Mouse (Mus musculus): ENCODE measurements around the gene Cir1. TPM values are rescaled to one million over a fixed set of nuclear protein-coding genes. Genes with fewer than 3 reads are reported as not detected.

Cir1 gene
- polyA plus RNA-seq, 1 experiment = 3.6 TPM

DNA sequence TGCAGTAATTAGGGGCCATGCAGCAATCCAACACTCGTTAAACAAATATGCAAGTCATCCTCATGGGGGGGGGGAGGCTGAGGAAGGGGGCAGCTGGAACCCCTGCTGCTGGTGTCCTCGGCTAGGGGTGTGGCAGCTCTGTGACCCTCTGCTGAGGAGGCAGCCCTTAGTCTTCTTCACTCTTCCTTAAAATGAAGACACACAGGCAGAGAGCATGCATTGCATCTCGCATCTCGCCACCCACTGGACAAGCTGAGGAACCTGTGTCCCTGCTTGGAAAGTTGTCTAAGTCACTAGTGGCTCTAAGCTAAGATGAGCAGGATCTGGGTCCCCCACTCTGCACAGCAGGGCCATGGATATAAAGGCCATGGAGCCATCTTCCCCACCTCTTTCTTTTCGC, 46.5 kb downstream of the Cir1 start:
- TF ChIP-seq CTCF (IDR thresholded peaks at IDR 0.05; ENCODE audit: borderline replicate concordance, control insufficient read depth, extremely low read depth, insufficient read depth, low read length, poor library complexity) (no peak), POLR2A (IDR thresholded peaks at IDR 0.05; ENCODE audit: control insufficient read depth, extremely low read depth, insufficient read depth, low read length, poor library complexity) (no peak)
- no peak for DNase-seq
- Histone ChIP-seq H3K4me1 (replicated peaks; ENCODE audit: control insufficient read depth, insufficient read depth, low read length) (peaks cover 10% of the 10 kb centered on the region), H3K36me3 (ENCODE audit: control insufficient read depth, insufficient read depth, low read length) (no peaks in the 10 kb centered on the region), H3K27me3 (ENCODE audit: control insufficient read depth, insufficient read depth, low read length) (peaks cover 33% of the 10 kb centered on the region), H3K4me3 (ENCODE audit: control insufficient read depth, insufficient read depth, low read length) (no peak overlapping the region), H3K27ac (ENCODE audit: control insufficient read depth, insufficient read depth, low read length) (no peak overlapping the region)
- 5% methylated on average over 5 of the region's 5 CpGs for WGBS

DNA sequence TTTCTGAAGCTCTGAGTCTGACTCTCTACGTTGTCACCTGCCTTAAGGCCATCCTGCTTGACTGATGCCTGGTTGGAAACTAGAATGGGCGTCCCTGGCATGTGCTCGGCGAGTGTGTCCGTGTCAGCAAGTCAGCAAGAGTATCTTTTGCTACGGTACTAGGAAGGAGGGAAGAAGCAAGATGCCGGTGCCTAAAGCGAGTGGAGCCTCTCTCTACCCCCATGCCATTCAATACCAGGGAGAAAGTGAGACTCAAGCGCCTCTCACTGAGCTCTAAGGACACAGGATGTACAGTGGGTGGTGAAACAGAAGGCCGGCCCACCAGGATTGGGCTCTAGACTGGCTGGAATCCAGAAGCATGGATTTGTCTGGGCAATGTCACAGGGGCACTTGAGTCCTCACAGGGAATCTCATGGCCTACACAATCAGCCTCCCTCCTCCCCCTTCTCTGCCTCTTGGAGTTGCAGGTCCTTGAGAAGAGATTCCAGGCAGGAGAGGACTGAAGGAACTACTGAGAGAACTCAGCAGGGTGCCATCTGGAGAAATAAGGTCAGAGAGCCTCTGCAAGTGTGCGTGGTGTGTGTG, 47.8 kb downstream of the Cir1 start:
- TF ChIP-seq POLR2A (IDR thresholded peaks at IDR 0.05; ENCODE audit: control insufficient read depth, extremely low read depth, insufficient read depth, low read length, poor library complexity) (no peak), CTCF (IDR thresholded peaks at IDR 0.05; ENCODE audit: borderline replicate concordance, control insufficient read depth, extremely low read depth, insufficient read depth, low read length, poor library complexity) (no peak)
- WGBS = 11% methylated on average over 11 of the region's 11 CpGs
- Histone ChIP-seq H3K4me3 (ENCODE audit: control insufficient read depth, insufficient read depth, low read length) (no peak overlapping the region), H3K4me1 (replicated peaks; ENCODE audit: control insufficient read depth, insufficient read depth, low read length) (no peaks in the 10 kb centered on the region), H3K27ac (ENCODE audit: control insufficient read depth, insufficient read depth, low read length) (no peak overlapping the region), H3K36me3 (ENCODE audit: control insufficient read depth, insufficient read depth, low read length) (no peaks in the 10 kb centered on the region), H3K27me3 (ENCODE audit: control insufficient read depth, insufficient read depth, low read length) (peaks cover 25% of the 10 kb centered on the region)
- DNase-seq = no peak

DNA sequence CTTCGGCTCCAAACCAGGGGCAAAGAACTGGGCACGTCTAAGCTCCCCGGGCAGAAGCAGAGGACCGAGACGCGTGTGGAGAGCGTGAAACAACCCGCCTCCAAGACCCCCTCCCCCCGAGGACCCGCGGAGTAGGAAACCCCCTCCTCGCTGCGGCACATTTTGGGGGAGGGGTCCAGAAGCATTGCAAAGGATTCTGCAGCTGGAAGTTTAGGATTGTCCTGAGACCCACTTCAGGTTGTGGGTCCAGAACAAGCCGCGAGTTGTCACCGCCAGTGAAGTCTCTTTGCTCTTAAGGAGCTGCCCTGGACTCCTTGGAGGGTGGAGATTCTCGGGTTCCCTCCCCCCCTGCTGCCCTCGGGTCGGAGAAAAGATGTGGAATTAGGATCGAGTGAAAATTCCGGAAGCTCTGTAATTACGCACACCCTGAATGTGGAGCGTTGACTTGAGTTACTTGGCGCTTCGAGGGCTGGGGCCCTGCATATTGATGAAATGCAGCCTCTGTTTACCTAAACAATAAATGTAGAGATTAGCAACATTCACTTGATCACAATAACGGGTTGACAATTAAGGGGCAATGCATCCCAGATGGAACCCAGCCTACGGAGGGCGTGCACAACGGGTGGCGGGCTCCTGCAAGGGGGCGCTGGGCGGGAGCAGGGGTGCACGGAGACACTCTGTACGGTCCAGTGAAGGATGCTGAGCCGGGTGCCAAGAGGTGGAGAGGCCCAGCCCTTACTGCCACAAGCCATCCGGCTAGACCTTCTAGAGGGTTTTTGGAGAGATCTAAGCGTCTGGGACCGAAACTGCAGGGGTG, 48.5 kb downstream of the Cir1 start:
- peaks cover 25% of the 10 kb centered on the region for H3K27me3 ChIP-seq (ENCODE audit: control insufficient read depth, insufficient read depth, low read length)

DNA sequence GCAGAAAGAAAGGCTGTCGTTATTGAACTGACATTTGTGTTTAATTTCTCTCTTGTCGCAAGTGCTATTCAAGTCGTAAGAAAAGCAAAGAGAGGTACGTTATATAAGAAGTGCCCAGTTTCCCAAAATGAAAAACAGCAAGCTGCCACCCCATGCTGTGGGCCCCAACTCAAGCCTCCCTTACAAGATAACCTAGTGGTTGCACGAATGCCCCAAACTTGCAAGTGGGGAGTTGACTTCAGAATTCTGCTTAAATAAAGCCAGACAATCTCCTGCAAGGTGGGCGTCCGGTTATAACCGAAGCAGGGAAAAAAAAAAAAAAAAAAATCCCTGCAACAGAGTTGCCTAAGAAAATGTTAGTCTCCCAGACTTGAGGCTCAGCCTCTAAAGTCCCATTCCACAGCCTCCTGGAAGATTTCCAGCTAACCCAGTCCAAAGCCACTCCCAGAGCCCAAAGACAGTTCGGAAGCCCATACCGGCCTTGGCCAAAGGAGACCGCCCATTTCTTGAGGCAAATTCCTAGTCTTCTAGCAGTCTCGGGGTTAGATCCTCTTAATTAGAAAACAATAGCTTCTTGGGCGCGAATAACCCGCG, 49.2 kb downstream of the Cir1 start:
- Histone ChIP-seq H3K36me3 (ENCODE audit: control insufficient read depth, insufficient read depth, low read length) (no peaks in the 10 kb centered on the region), H3K27ac (ENCODE audit: control insufficient read depth, insufficient read depth, low read length) (no peak overlapping the region), H3K4me3 (ENCODE audit: control insufficient read depth, insufficient read depth, low read length) (no peak overlapping the region), H3K4me1 (replicated peaks; ENCODE audit: control insufficient read depth, insufficient read depth, low read length) (no peaks in the 10 kb centered on the region), H3K27me3 (ENCODE audit: control insufficient read depth, insufficient read depth, low read length) (peaks cover 25% of the 10 kb centered on the region)
- TF ChIP-seq POLR2A (IDR thresholded peaks at IDR 0.05; ENCODE audit: control insufficient read depth, extremely low read depth, insufficient read depth, low read length, poor library complexity) = no peak
- TF ChIP-seq CTCF (IDR thresholded peaks at IDR 0.05; ENCODE audit: borderline replicate concordance, control insufficient read depth, extremely low read depth, insufficient read depth, low read length, poor library complexity) = no peak
- WGBS = 20% methylated on average over 16 of the region's 16 CpGs
- no peak for DNase-seq

More for the DNA sequence above, 48.5 kb downstream of the Cir1 start:
- WGBS = 9% methylated on average over 38 of the region's 38 CpGs
- no peaks in the 10 kb centered on the region for H3K36me3 ChIP-seq (ENCODE audit: control insufficient read depth, insufficient read depth, low read length)
- DNase-seq = no peak
- H3K4me1 ChIP-seq (replicated peaks; ENCODE audit: control insufficient read depth, insufficient read depth, low read length) = no peaks in the 10 kb centered on the region
- H3K4me3 ChIP-seq (ENCODE audit: control insufficient read depth, insufficient read depth, low read length) = no peak overlapping the region
- no peak for TF ChIP-seq CTCF (IDR thresholded peaks at IDR 0.05; ENCODE audit: borderline replicate concordance, control insufficient read depth, extremely low read depth, insufficient read depth, low read length, poor library complexity)
- TF ChIP-seq POLR2A (IDR thresholded peaks at IDR 0.05; ENCODE audit: control insufficient read depth, extremely low read depth, insufficient read depth, low read length, poor library complexity) = no peak
- H3K27ac ChIP-seq (ENCODE audit: control insufficient read depth, insufficient read depth, low read length) = no peak overlapping the region

DNA sequence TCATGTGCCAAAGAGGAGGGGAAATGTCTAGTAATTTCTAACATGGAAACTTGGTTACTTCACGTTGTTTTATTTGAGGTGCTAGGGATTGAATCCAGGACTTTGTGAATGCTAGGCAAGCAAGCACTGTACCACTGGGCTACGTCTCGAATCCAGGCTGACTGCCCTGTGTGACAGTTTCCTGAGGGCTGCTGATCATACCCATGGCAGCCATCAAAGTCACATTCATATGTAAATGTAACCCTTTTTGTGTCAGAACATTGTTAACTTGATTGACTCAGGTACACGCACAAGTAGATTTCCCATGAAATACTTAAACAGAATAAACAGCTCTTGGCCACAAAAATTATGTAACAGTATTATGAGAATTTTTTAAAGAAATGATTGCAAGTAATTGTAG, 63.8 kb downstream of the Cir1 start:
- no peak overlapping the region for H3K4me3 ChIP-seq (ENCODE audit: control insufficient read depth, insufficient read depth, low read length)
- H3K36me3 ChIP-seq (ENCODE audit: control insufficient read depth, insufficient read depth, low read length) = no peaks in the 10 kb centered on the region
- no peaks in the 10 kb centered on the region for H3K4me1 ChIP-seq (replicated peaks; ENCODE audit: control insufficient read depth, insufficient read depth, low read length)
- no peak overlapping the region for H3K27ac ChIP-seq (ENCODE audit: control insufficient read depth, insufficient read depth, low read length)
- DNase-seq = no peak
- no peaks in the 10 kb centered on the region for H3K27me3 ChIP-seq (ENCODE audit: control insufficient read depth, insufficient read depth, low read length)
- 94% methylated on average over 4 of the region's 4 CpGs for WGBS
- TF ChIP-seq CTCF (IDR thresholded peaks at IDR 0.05; ENCODE audit: borderline replicate concordance, control insufficient read depth, extremely low read depth, insufficient read depth, low read length, poor library complexity) (no peak), POLR2A (IDR thresholded peaks at IDR 0.05; ENCODE audit: control insufficient read depth, extremely low read depth, insufficient read depth, low read length, poor library complexity) (no peak)

DNA sequence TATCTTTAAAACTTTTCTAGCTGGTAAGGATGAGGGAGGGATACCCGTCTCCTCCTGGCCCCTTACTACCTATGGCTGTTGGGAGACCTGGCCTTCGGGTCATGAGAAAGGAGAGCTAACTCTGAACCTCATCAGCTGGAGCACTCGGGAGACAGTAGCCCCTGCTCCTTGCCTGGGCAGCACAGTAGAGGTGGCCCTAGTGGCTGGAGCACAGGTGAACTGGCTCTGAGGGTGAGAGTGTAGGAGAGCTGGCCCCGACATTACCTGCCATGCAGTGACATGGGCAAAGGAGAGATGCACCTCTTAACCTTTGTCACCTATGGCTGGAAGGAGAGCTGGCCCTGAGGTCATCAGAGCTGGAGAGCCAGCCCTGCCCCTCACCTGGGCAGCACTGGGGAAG, 71.2 kb downstream of the Cir1 start:
- TF ChIP-seq CTCF (IDR thresholded peaks at IDR 0.05; ENCODE audit: borderline replicate concordance, control insufficient read depth, extremely low read depth, insufficient read depth, low read length, poor library complexity) (no peak), POLR2A (IDR thresholded peaks at IDR 0.05; ENCODE audit: control insufficient read depth, extremely low read depth, insufficient read depth, low read length, poor library complexity) (no peak)
- no peak for DNase-seq
- Histone ChIP-seq H3K4me3 (ENCODE audit: control insufficient read depth, insufficient read depth, low read length) (no peak overlapping the region), H3K4me1 (replicated peaks; ENCODE audit: control insufficient read depth, insufficient read depth, low read length) (no peaks in the 10 kb centered on the region), H3K36me3 (ENCODE audit: control insufficient read depth, insufficient read depth, low read length) (no peaks in the 10 kb centered on the region), H3K27ac (ENCODE audit: control insufficient read depth, insufficient read depth, low read length) (no peak overlapping the region), H3K27me3 (ENCODE audit: control insufficient read depth, insufficient read depth, low read length) (no peaks in the 10 kb centered on the region)
- WGBS = 82% methylated on average over 4 of the region's 4 CpGs

Other genes with a start within 250 kb of the Cir1 start
- gene Ola1, start 93.8 kb downstream of the Cir1 start, polyA plus RNA-seq (2012; rRNA removed) = 7.7 and 7.8 TPM in 2 replicates
- gene Sp9, start 40.8 kb downstream of the Cir1 start, polyA plus RNA-seq (2012; rRNA removed) = not detected in 2 replicates
- gene Scrn3, start 100 bp downstream of the Cir1 start, polyA plus RNA-seq (2012; rRNA removed) = 2.7 and 2.9 TPM in 2 replicates
- gene Gpr155, start 73.9 kb upstream of the Cir1 start, polyA plus RNA-seq (2012; rRNA removed) = 3.1 and 3.5 TPM in 2 replicates
- gene Wipf1, start 217.0 kb upstream of the Cir1 start, polyA plus RNA-seq (2012; rRNA removed) = 56.6 and 68.0 TPM in 2 replicates

Data from thymus, adult 2 months (tissue).